In the genomic region with DNA sequence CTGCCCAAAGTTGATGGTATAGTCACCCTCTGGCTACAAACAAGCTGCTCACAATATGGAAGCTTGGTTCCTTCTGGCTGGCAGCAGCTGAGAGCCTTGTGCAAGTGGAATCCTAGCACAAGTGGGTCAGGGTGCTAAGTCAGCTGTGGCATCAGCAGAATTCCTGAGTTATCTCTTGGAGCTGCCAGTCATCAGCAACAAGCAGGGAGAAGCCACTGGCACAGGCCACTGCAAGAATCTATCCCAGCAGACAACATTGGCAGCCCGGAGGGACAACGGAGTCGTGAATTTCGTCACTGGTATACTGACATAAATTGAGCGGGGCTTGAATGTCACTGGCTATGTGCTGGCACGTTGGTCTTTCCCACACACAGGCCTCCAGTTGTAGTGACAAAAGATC, we compare ENCODE assay signal across 18 mouse cellular contexts. TPM values are rescaled to one million over a fixed set of nuclear protein-coding genes. Genes with fewer than 3 reads are reported as not detected.
DNase-seq lines count a peak whose midpoint lies in the region; ATAC-seq and TF ChIP-seq lines count a peak whose summit lies in the region.
"Had no signal": no experiment of that assay in that cellular context is flagged by ENCODE, and none has a peak within 500 bp of the region (broad histone marks: within the 10 kb centered on the region; RNA-seq: fewer than 3 reads in every experiment).

No protein-coding gene starts in this region.

- H3K4me2 ChIP-seq in lung, postnatal 0 days (replicated peaks; ENCODE audit: low read depth, low read length) = no peak overlapping the region
- peak overlapping the region; percentile 32; the same call in 1 of the 2 replicates for H3K4me2 ChIP-seq in heart, embryonic 15.5 days
- no peak overlapping the region for H3K4me2 ChIP-seq in intestine, embryonic 15.5 days (replicated peaks)
- H3K4me2 ChIP-seq: hindbrain, embryonic 15.5 days; limb, embryonic 15.5 days; lung, embryonic 15.5 days; midbrain, embryonic 12.5 days had no signal

- H3K27ac ChIP-seq in lung, postnatal 0 days (ENCODE audit: low read length) = no peak overlapping the region
- H3K27ac ChIP-seq in heart, embryonic 15.5 days = peak overlapping the region; percentile 60
- no peak overlapping the region for H3K27ac ChIP-seq in intestine, embryonic 15.5 days
- H3K27ac ChIP-seq: hindbrain, embryonic 15.5 days; layer of hippocampus, adult 2 months; limb, embryonic 15.5 days; lung, embryonic 15.5 days; midbrain, embryonic 12.5 days had no signal

- H3K9ac ChIP-seq in lung, postnatal 0 days (replicated peaks; ENCODE audit: low read depth) = no peak overlapping the region
- no peak overlapping the region for H3K9ac ChIP-seq in heart, embryonic 15.5 days
- no peak overlapping the region for H3K9ac ChIP-seq in intestine, embryonic 15.5 days
- H3K9ac ChIP-seq: hindbrain, embryonic 15.5 days; limb, embryonic 15.5 days; lung, embryonic 15.5 days; midbrain, embryonic 12.5 days had no signal

- 0 out of 2 replicates have a peak, but pooled peaks have one; percentile 17 for ATAC-seq in lung, postnatal 0 days
- ATAC-seq in heart, embryonic 15.5 days (replicated peaks; ENCODE audit: insufficient number of reproducible peaks, insufficient read depth, low FRiP score, low read depth) = no peak
- ATAC-seq in intestine, embryonic 15.5 days = no peak
- ATAC-seq: forebrain, embryonic 16.5 days had no signal

- H3K9me3 ChIP-seq in lung, postnatal 0 days (ENCODE audit: low read length) = no peaks in the 10 kb centered on the region
- H3K9me3 ChIP-seq in heart, embryonic 15.5 days (replicated peaks) = no peaks in the 10 kb centered on the region
- no peaks in the 10 kb centered on the region for H3K9me3 ChIP-seq in intestine, embryonic 15.5 days
- H3K9me3 ChIP-seq: G1E; hindbrain, embryonic 15.5 days; limb, embryonic 15.5 days; lung, embryonic 15.5 days; midbrain, embryonic 12.5 days had no signal

- TF ChIP-seq EP300 in lung, postnatal 0 days (IDR thresholded peaks at IDR 0.05) = no peak

- H3K36me3 ChIP-seq in lung, postnatal 0 days (ENCODE audit: insufficient read depth, low read length) = no peaks in the 10 kb centered on the region
- no peaks in the 10 kb centered on the region for H3K36me3 ChIP-seq in heart, embryonic 15.5 days
- H3K36me3 ChIP-seq in intestine, embryonic 15.5 days = no peaks in the 10 kb centered on the region
- H3K36me3 ChIP-seq: G1E; hindbrain, embryonic 15.5 days; limb, embryonic 15.5 days; lung, embryonic 15.5 days; midbrain, embryonic 12.5 days had no signal

- no peaks in the 10 kb centered on the region for H3K27me3 ChIP-seq in lung, postnatal 0 days (replicated peaks; ENCODE audit: insufficient read depth, low read length)
- 0 out of 2 replicates have a peak, but pooled peaks cover 3% of the 10 kb centered on the region for H3K27me3 ChIP-seq in heart, embryonic 15.5 days
- H3K27me3 ChIP-seq in intestine, embryonic 15.5 days (replicated peaks) = no peaks in the 10 kb centered on the region
- H3K27me3 ChIP-seq: hindbrain, embryonic 15.5 days; limb, embryonic 15.5 days; lung, embryonic 15.5 days; midbrain, embryonic 12.5 days had no signal

- no peak for DNase-seq in lung, postnatal 0 days (ENCODE audit: low spot score)
- DNase-seq in lung, adult 2 months = no peak
- peak; percentile 81 for DNase-seq in adrenal gland, postnatal 14 days
- DNase-seq in lung, postnatal 36 days = peak; percentile 12
- no peak for DNase-seq in urinary bladder, postnatal 4 days (ENCODE audit: low spot score in 2 of 2)
- DNase-seq: cerebellum, adult 8-10 months; embryo, embryonic 11 days; gastrocnemius, adult 2 months; thymus, postnatal 4 days had no signal

- H3K4me1 ChIP-seq in lung, postnatal 0 days (ENCODE audit: insufficient read depth, low read depth, low read length) = no peaks in the 10 kb centered on the region
- no peaks in the 10 kb centered on the region for H3K4me1 ChIP-seq in lung, adult 2 months (ENCODE audit: control insufficient read depth, insufficient read depth, low read length)
- peaks cover 17% of the 10 kb centered on the region for H3K4me1 ChIP-seq in heart, embryonic 15.5 days (replicated peaks)
- no peaks in the 10 kb centered on the region for H3K4me1 ChIP-seq in intestine, embryonic 15.5 days (replicated peaks)
- H3K4me1 ChIP-seq: hindbrain, embryonic 15.5 days; limb, embryonic 15.5 days; lung, embryonic 15.5 days; midbrain, embryonic 12.5 days had no signal

- TF ChIP-seq POLR2A in lung, adult 2 months (IDR thresholded peaks at IDR 0.05; ENCODE audit: borderline replicate concordance, extremely low read depth, low read depth, low read length) = no peak

- H3K4me3 ChIP-seq in lung, postnatal 0 days (ENCODE audit: low read depth, low read length) = no peak overlapping the region
- no peak overlapping the region for H3K4me3 ChIP-seq in lung, adult 2 months (replicated peaks; ENCODE audit: extremely low read depth, low read depth, low read length)
- H3K4me3 ChIP-seq in heart, embryonic 15.5 days = no peak overlapping the region
- no peak overlapping the region for H3K4me3 ChIP-seq in intestine, embryonic 15.5 days (replicated peaks)
- H3K4me3 ChIP-seq: gastrocnemius, adult 2 months; hindbrain, embryonic 15.5 days; layer of hippocampus, adult 2 months; limb, embryonic 15.5 days; lung, embryonic 15.5 days; midbrain, embryonic 12.5 days had no signal

- TF ChIP-seq CTCF in lung, postnatal 0 days (IDR thresholded peaks at IDR 0.05) = no peak
- TF ChIP-seq CTCF in lung, adult 2 months (IDR thresholded peaks at IDR 0.05; ENCODE audit: insufficient read depth, low read length) = no peak

- WGBS in lung, postnatal 0 days = 52% methylated on average over 6 of the region's 6 CpGs
- WGBS in lung, adult 2 months = 58% methylated on average over 6 of the region's 6 CpGs
- WGBS in heart, embryonic 15.5 days = 43% methylated on average over 6 of the region's 6 CpGs
- 71% methylated on average over 6 of the region's 6 CpGs for WGBS in intestine, embryonic 15.5 days

RNA-seq across cellular contexts. Expression of a gene that starts 12.6 kb away (rescaled TPM):
- 0.10 TPM in 1 of 2 replicates, not detected in the other for polyA plus RNA-seq in lung, postnatal 0 days (2015; fragmentation: Nextera tagmentation; extraction: Ambion mirVana)
- polyA plus RNA-seq in lung, adult 2 months (2012; rRNA removed) = 0.08 TPM in 1 of 2 replicates, not detected in the other
- total RNA-seq in adrenal gland, postnatal 14 days (2021) = 0.78 and 1.4 TPM in 2 replicates
- not detected in 2 replicates for polyA plus RNA-seq in heart, embryonic 15.5 days (2015; fragmentation: Nextera tagmentation; extraction: Ambion mirVana)
- 0.08 TPM in 1 of 2 replicates, not detected in the other for polyA plus RNA-seq in intestine, embryonic 15.5 days (2015; fragmentation: Nextera tagmentation; extraction: Ambion mirVana)
- total RNA-seq: G1E; gastrocnemius, adult 2 months had no signal
- polyA plus RNA-seq: G1E; limb, embryonic 15.5 days had no signal

Comparison
In these comparisons a context has a peak if more than half of its experiments do, and no peak if none do; other contexts are left out.
1. DNase-seq: peak in adrenal gland, postnatal 14 days (single experiment) and lung, postnatal 36 days (single experiment); none in lung, postnatal 0 days (single experiment), lung, adult 2 months (single experiment) and urinary bladder, postnatal 4 days (0 of 2).